Mouse (Mus musculus): Measurements from ENCODE around the gene Zcchc14.

Zcchc14 gene

GRCm38 (mm10) chr8:121580465-121580864 is 72.2 kb downstream of the Zcchc14 start:
- no peak for DNase-seq

- DNase-seq = peak; percentile 100
These were observed 73.8 kb downstream of the Zcchc14 start, which contains the start of gene Fbxo31 for GRCm38 (mm10) chr8:121578676-121579451. Gene Fbxo31, minus strand, starts transcription at chr8:121578806.

GRCm38 (mm10) chr8:121577751-121578675 is 74.7 kb downstream of the Zcchc14 start:
- DNase-seq = no peak

DNA sequence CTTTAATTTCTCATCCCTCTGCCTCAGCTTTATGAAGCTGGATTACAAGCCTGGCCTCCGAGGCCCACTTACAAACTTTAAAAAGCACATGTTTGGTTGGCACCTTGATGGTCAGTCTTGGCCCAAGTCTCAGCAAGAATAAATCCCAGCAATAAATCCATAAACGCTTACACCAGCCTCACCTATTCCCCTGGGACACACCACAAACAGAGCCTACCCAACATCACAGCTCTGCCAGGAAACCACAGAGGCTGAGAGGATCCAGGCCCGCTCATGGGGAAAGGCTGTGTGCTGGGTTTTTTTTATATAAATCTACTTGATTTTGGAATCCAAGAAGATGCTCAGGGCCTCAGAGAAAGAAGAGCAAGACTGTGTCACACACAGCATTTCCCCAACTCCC is 77.0 kb downstream of the Zcchc14 start:
- no peak for DNase-seq

GRCm38 (mm10) chr8:121573275-121573674 is 79.4 kb downstream of the Zcchc14 start:
- DNase-seq = no peak

GRCm38 (mm10) chr8:121572121-121572520 is 80.6 kb downstream of the Zcchc14 start:
- no peak for DNase-seq

DNA sequence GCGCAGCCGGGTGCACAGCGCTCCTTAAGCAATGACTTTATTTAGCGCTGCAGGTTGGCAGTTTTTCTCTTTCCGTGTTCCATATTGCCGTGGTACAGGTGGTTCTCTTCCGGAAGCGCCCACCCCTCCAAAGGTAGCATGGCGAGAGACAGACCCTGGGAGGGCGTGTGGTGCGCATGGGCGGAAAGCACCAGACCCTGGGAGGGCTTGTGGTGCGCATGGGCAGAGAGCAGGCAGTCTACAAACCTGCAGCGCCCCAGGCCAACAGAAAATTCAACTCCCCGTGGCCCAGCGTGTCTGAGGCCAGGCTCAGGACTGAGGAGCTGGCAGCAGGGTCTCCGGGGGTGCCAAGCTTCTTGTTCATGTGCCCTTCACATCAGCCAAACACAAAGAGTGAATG is 81.9 kb downstream of the Zcchc14 start:
- DNase-seq = no peak

DNA sequence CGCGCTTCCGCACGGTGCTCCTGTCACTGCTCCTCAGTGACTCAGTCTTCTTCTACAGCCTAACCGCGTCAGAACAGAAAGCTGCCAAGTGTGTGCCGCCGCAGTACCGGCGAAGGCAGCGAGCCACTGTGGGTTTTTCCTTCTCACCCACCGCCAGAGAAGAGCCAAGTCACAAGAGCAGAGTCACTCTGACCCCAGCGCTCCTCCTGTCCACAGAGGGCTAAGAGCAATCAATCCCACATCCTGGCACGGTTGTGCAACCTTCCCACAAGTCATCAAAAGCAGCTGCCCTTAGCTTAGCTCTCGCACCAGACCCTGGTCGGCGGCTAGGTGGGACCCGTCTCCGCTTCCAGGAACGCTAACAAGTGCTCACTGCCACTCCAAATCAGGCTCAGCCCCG is 82.4 kb downstream of the Zcchc14 start:
- DNase-seq = no peak

GRCm38 (mm10) chr8:121568321-121568720 is 84.4 kb downstream of the Zcchc14 start:
- DNase-seq = no peak

GRCm38 (mm10) chr8:121563701-121564100 is 89.0 kb downstream of the Zcchc14 start:
- DNase-seq = no peak

GRCm38 (mm10) chr8:121562941-121563351 is 89.8 kb downstream of the Zcchc14 start:
- no peak for DNase-seq

DNA sequence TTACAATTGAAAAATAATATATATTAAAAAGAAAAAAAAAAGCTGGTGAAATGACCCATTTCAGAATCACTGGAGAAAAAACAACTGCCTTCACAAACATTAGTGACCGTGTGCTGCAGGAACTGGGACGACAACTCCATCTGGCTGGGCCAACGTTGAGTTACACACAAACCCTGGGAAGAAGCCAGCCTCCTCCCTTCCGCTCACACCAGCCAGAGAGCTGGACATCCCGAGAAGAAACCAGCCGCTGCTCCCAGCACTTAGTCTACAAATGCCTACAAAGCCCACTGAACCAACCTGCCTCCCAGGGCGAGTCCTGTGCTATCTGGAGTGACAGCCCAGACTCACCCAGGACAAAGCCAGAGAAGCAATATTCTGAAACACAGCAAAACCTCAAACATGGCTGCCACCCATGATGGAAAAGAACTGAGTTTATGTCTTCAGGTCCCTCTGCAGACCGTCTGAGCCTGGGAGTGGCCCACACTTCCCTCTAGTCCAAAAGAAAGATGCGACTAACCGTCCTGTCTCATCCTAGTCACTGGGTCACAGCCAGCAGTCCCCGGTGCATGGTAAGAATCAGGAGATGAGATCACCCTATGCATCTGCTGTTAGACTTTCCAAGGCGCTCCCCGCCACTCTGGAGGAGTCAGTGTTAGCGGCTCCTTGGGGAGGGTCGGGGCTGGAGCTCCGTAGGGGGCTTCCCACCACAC is 90.9 kb downstream of the Zcchc14 start:
- DNase-seq = no peak

DNA sequence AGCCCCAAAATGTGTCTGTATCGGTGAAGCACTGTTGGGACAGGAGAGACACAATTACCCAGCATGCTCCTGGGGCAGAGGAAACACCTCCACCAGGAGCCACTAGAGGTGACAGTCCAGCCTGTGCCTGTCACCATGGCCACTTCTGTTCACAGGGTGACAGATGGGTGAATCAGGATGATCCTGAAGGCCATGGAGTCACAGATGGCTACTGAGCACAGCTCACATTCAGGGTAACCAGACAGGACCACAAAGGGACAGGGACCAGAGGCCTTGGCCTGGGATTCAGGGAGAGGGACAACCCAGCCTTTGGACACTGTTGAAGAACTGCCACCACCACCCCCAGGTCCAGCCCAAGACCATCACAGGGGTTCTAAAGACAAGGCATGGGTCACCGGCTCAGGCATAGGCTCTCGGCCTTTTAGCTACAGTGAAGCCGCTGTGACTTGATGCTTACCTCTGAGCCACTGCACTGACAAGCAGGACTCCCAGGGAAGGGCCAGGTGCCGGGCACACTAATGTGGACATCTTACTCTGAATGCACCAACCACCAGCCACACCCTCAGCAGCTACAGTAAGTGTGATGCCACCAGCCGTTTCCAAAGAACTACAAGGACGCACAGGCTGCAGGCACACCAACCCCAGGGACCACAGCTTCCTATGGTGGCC is 92.1 kb downstream of the Zcchc14 start:
- DNase-seq = no peak

DNA sequence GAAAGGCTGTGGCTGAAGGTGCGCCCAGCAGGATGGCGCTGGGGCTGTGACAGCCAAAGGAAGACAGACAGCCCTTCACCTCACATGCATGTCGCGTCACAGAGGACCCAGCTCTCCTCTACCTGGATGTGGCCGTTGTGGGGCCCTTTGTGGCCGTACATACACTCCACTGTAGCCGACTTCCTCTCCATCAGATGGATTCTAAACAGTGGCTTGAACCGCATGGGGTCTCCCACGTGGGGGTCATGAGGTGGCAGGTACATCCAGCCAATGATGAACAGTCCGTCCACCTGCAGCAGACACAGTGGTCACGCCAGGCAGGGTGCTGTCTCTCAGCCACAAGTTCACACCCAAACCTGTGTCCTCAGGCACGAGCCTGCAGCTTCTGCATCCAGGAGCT is 92.9 kb downstream of the Zcchc14 start:
- DNase-seq = no peak

- no peak for DNase-seq
These were observed 94.2 kb downstream of the Zcchc14 start for GRCm38 (mm10) chr8:121558538-121558937.

DNA sequence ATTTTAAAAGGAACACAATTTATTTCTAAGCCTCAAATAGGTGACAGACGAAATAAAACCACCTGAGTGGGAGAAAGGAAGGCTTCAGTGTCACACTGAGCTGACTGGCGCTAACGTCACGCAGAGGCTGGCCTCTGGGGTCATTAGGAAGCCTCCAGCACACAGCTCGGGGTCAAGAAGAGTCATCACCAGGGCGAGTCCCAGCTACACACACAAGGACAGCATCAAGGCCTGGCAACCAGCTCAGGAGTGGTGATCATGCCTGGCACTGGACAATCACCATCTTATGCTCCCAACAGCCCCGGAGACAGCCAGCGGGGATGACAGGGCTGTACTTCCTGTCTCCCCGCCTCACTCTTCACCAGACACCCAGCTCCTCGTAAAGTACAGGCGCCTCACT is 95.0 kb downstream of the Zcchc14 start:
- no peak for DNase-seq

DNA sequence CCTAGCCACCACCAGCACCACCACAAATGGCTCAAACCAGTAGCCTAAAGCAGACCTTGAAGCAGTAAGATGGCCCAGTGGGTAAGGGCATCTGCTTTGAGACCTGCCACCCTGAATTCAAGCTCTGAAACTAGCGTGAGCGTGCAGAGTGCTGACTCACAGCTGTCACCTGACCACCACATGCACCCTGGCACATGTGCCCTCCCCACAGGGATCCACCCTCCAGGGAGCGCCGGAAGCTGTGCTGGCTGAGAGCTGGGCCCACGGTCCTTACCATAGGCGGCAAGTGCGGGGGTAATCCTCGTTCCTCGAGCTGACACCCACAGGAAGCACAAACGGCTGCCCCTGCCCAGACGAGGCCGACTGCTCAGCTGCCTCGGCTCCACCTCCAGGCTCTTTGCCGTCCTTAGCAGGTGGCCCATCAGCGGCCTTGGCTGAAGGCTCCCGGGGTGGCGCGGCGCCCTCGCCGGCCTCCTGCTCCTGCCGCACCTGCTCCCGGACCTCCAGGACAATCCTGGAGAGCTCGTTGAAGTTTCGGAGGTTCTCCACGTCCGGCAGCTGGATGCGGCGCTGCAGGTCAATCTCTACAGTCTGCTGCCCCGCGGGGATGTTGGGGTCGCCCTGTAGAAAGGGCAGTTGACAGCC is 98.7 kb downstream of the Zcchc14 start:
- no peak for DNase-seq

DNA sequence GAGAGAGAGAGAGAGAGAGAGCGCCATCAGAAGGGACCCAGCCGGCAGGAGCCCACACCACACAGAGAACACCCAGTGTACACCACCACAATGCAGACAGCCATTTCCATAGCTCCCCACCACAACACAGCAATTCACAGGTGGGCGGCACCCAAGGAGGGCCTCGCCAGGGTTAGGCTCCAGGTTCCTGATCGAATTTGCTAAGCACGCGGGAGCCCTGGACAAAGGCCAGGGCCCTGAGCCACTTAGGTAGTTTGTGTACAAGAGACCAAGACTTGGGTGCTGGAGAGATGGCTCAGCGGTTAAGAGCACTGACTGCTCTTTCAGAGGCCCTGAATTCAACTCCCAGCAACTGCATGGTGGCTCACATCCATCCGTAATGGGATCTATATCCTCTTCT is 100.2 kb downstream of the Zcchc14 start:
- DNase-seq = no peak

- no peak for DNase-seq
These were observed 101.4 kb downstream of the Zcchc14 start for GRCm38 (mm10) chr8:121551065-121551985.

DNA sequence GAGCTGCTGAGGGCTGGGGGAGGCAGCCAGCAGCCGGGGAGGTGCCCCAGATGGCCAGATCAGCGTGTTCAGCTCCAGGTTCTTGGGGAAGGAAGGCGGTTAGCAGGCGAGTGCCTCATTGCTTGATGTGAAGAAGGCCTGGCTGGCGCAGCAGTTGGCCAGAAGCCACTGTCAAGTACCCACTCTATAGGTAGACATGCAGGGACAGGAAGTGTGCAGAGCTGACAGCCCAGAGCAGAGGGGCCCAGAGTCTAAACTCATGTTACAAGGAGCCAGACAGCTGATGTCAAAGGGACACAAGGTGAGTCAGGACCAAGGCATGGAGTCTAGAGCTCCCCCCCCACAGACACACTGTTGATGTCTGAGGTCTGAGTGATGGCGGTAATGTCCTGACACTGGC is 102.6 kb downstream of the Zcchc14 start:
- no peak for DNase-seq

Measured in thymus, postnatal 4 days (tissue).